Mouse (Mus musculus): ENCODE data around the gene Sec16a. TPM values are rescaled to one million over a fixed set of nuclear protein-coding genes. Genes with fewer than 3 reads are reported as not detected.
A peak's percentile ranks its signal among the peaks of the same experiment; 100 is the strongest.

The Sec16a gene
- polyA plus RNA-seq, 1 experiment: 30.6 TPM

DNA sequence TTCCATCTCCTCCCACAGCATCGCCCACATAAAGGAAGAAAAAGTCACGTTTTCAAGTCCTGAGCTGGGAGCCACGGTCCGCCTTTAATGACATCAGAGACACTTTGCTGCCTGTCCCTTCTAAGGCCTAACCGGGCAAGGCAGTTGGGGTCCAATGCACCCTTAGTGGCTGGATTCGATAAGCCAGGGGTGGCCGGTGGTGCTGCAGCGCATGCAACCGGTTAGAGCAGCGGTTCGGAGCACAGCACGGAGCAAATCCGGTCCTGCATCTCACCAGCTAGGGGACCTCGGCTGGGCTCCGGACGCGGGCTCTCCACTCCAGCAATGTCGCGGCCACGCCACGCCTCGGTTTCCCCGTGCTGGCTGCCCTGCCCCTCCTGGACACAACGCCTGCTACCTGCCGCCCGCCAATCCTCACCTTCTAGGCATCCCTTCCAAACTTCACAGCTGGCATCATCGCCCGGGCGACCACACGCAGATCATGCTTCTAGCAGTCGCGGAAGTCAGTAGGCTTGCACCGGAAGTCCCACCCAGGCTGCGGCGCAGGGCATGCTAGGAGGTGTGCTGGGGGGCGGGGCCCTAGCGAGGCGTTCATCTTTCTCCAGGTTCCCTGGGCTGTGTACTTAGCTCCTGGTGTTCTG, 64.8 kb downstream of the Sec16a start, which contains the start of gene Snapc4:
TSS of gene Snapc4 (minus strand) at position 523 of the 641 bp plus-strand sequence.
- peak within 1 kb of the TSS; percentile 60 for H3K4me3 ChIP-seq (ENCODE audit: insufficient read depth, low read length)
- TF ChIP-seq CTCF (IDR thresholded peaks at IDR 0.05; ENCODE audit: extremely low read depth, insufficient read depth, low read length): no peak
- peak; percentile 54; the same call in 1 of the 2 replicates for TF ChIP-seq POLR2A (IDR thresholded peaks at IDR 0.05; ENCODE audit: extremely low read depth, insufficient read depth, low read length)
- H3K27ac ChIP-seq (ENCODE audit: insufficient read depth, low read length): no peak within 1 kb of the TSS
- no peaks in the 10 kb centered on the region for H3K4me1 ChIP-seq (ENCODE audit: control insufficient read depth, insufficient read depth, low read length)

GRCm38 (mm10) chr2:26372396-26372795, 72.6 kb downstream of the Sec16a start:
- Histone ChIP-seq H3K4me1 (ENCODE audit: control insufficient read depth, insufficient read depth, low read length) (no peaks in the 10 kb centered on the region), H3K4me3 (ENCODE audit: insufficient read depth, low read length) (no peak overlapping the region), H3K27ac (ENCODE audit: insufficient read depth, low read length) (no peak overlapping the region)
- TF ChIP-seq POLR2A (IDR thresholded peaks at IDR 0.05; ENCODE audit: extremely low read depth, insufficient read depth, low read length) (no peak), CTCF (IDR thresholded peaks at IDR 0.05; ENCODE audit: extremely low read depth, insufficient read depth, low read length) (no peak)

- Histone ChIP-seq H3K4me1 (ENCODE audit: control insufficient read depth, insufficient read depth, low read length) (0 out of 2 replicates have a peak, but pooled peaks cover 3% of the 10 kb centered on the region), H3K27ac (ENCODE audit: insufficient read depth, low read length) (no peak overlapping the region), H3K4me3 (ENCODE audit: insufficient read depth, low read length) (no peak overlapping the region)
- TF ChIP-seq POLR2A (IDR thresholded peaks at IDR 0.05; ENCODE audit: extremely low read depth, insufficient read depth, low read length): no peak
- no peak for TF ChIP-seq CTCF (IDR thresholded peaks at IDR 0.05; ENCODE audit: extremely low read depth, insufficient read depth, low read length)
Observed at GRCm38 (mm10) chr2:26368572-26368971, 76.4 kb downstream of the Sec16a start.

DNA sequence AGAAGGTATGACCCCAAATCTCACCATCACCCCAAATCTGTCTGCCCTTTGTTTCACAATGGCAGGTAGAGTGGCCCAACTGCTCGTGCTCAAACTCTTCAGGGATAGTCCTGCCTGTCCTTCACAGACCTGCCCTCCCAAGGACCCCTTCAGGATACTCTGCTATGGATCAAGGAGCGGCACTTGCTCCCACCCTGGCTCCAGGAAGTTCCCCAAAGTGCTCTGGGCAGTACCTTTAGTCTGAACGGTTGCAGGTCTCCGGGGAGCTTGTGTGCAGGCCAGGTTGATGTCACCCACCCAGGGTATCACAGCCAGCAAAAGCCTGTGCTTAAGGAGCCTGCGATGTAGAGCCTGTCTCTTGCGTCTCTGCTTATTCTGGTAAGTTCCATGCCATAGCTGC, 77.1 kb downstream of the Sec16a start:
- H3K4me3 ChIP-seq (ENCODE audit: insufficient read depth, low read length): no peak overlapping the region
- no peak for TF ChIP-seq POLR2A (IDR thresholded peaks at IDR 0.05; ENCODE audit: extremely low read depth, insufficient read depth, low read length)
- H3K4me1 ChIP-seq (ENCODE audit: control insufficient read depth, insufficient read depth, low read length): 0 out of 2 replicates have a peak, but pooled peaks cover 3% of the 10 kb centered on the region
- H3K27ac ChIP-seq (ENCODE audit: insufficient read depth, low read length): no peak overlapping the region

GRCm38 (mm10) chr2:26364738-26365465, 80.1 kb downstream of the Sec16a start:
- no peak overlapping the region for H3K4me3 ChIP-seq (ENCODE audit: insufficient read depth, low read length)

DNA sequence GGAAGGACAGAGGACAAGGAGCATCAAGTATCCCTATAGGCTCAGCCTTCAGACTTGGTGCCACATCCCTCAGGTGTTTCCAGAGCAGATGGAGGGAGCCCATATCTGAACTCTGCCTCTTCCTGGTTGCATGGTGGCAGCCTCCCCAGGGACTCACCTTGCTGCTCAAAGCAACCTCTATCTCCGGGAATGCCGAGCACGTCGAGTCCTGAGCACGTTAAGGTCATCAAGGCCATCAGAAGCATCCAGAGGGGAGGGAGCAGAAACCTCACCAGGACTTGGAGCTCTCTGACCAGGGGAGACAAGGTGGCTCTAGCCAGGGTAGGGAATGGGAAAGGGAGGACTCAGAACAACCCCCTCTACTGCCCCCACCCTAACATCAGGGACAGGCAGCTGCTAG, 81.5 kb downstream of the Sec16a start:
- Histone ChIP-seq H3K4me3 (ENCODE audit: insufficient read depth, low read length) (no peak overlapping the region), H3K27ac (ENCODE audit: insufficient read depth, low read length) (no peak overlapping the region), H3K4me1 (ENCODE audit: control insufficient read depth, insufficient read depth, low read length) (0 out of 2 replicates have a peak, but pooled peaks cover 3% of the 10 kb centered on the region)
- TF ChIP-seq POLR2A (IDR thresholded peaks at IDR 0.05; ENCODE audit: extremely low read depth, insufficient read depth, low read length) (no peak), CTCF (IDR thresholded peaks at IDR 0.05; ENCODE audit: extremely low read depth, insufficient read depth, low read length) (no peak)

More at GRCm38 (mm10) chr2:26364738-26365465, 80.1 kb downstream of the Sec16a start:
- TF ChIP-seq POLR2A (IDR thresholded peaks at IDR 0.05; ENCODE audit: extremely low read depth, insufficient read depth, low read length): no peak
- no peak for TF ChIP-seq CTCF (IDR thresholded peaks at IDR 0.05; ENCODE audit: extremely low read depth, insufficient read depth, low read length)
- Histone ChIP-seq H3K27ac (ENCODE audit: insufficient read depth, low read length) (no peak overlapping the region), H3K4me1 (ENCODE audit: control insufficient read depth, insufficient read depth, low read length) (0 out of 2 replicates have a peak, but pooled peaks cover 3% of the 10 kb centered on the region)

- H3K4me3 ChIP-seq (ENCODE audit: insufficient read depth, low read length): no peak overlapping the region
- TF ChIP-seq CTCF (IDR thresholded peaks at IDR 0.05; ENCODE audit: extremely low read depth, insufficient read depth, low read length): no peak
Observed at GRCm38 (mm10) chr2:26362991-26363390, 82.0 kb downstream of the Sec16a start.

GRCm38 (mm10) chr2:26360772-26361171, 84.2 kb downstream of the Sec16a start, which contains the start of gene Card9:
Card9 (minus strand) TSS chr2:26360918.
- Histone ChIP-seq H3K4me1 (ENCODE audit: control insufficient read depth, insufficient read depth, low read length) (0 out of 2 replicates have a peak, but pooled peaks cover 3% of the 10 kb centered on the region), H3K27ac (ENCODE audit: insufficient read depth, low read length) (no peak within 1 kb of the TSS), H3K4me3 (ENCODE audit: insufficient read depth, low read length) (no peak within 1 kb of the TSS)
- TF ChIP-seq POLR2A (IDR thresholded peaks at IDR 0.05; ENCODE audit: extremely low read depth, insufficient read depth, low read length): no peak
- TF ChIP-seq CTCF (IDR thresholded peaks at IDR 0.05; ENCODE audit: extremely low read depth, insufficient read depth, low read length): no peak

More at GRCm38 (mm10) chr2:26362991-26363390, 82.0 kb downstream of the Sec16a start:
- Histone ChIP-seq H3K4me1 (ENCODE audit: control insufficient read depth, insufficient read depth, low read length) (0 out of 2 replicates have a peak, but pooled peaks cover 3% of the 10 kb centered on the region), H3K27ac (ENCODE audit: insufficient read depth, low read length) (no peak overlapping the region)

- Histone ChIP-seq H3K27ac (ENCODE audit: insufficient read depth, low read length) (no peak overlapping the region), H3K4me3 (ENCODE audit: insufficient read depth, low read length) (no peak overlapping the region), H3K4me1 (ENCODE audit: control insufficient read depth, insufficient read depth, low read length) (0 out of 2 replicates have a peak, but pooled peaks cover 3% of the 10 kb centered on the region)
- TF ChIP-seq POLR2A (IDR thresholded peaks at IDR 0.05; ENCODE audit: extremely low read depth, insufficient read depth, low read length) (no peak), CTCF (IDR thresholded peaks at IDR 0.05; ENCODE audit: extremely low read depth, insufficient read depth, low read length) (no peak)
Observed at GRCm38 (mm10) chr2:26359983-26360382, 85.0 kb downstream of the Sec16a start.

Other genes starting within 250 kb of the Sec16a start
- gene Lhx3, start 236.9 kb downstream of the Sec16a start, polyA plus RNA-seq (2012; rRNA removed): 0.06 TPM in 1 of 2 replicates, not detected in the other
- 22.0 TPM in 2 replicates for gene Qsox2, start 207.7 kb downstream of the Sec16a start, polyA plus RNA-seq (2012; rRNA removed)
- 0.85 and 2.2 TPM in 2 replicates for gene Ccdc187, start 150.7 kb downstream of the Sec16a start, polyA plus RNA-seq (2012; rRNA removed)
- gene Gpsm1, start 129.7 kb downstream of the Sec16a start, polyA plus RNA-seq (2012; rRNA removed): 45.3 and 49.2 TPM in 2 replicates
- 37.9 and 38.0 TPM in 2 replicates for gene Dnlz, start 93.1 kb downstream of the Sec16a start, polyA plus RNA-seq (2012; rRNA removed)
- 5.2 and 5.3 TPM in 2 replicates for gene Card9, start 84.3 kb downstream of the Sec16a start, polyA plus RNA-seq (2012; rRNA removed)
- 81.7 and 92.4 TPM in 2 replicates for gene Snapc4, start 64.6 kb downstream of the Sec16a start, polyA plus RNA-seq (2012; rRNA removed)
- 284 and 325 TPM in 2 replicates for gene Entr1, start 55.9 kb downstream of the Sec16a start, polyA plus RNA-seq (2012; rRNA removed)
- 102 TPM in 2 replicates for gene Pmpca, start 55.9 kb downstream of the Sec16a start, polyA plus RNA-seq (2012; rRNA removed)
- 28.7 and 32.6 TPM in 2 replicates for gene Inpp5e, start 36.0 kb downstream of the Sec16a start, polyA plus RNA-seq (2012; rRNA removed)
- 10.9 and 11.1 TPM in 2 replicates for gene Notch1, start 71.4 kb upstream of the Sec16a start, polyA plus RNA-seq (2012; rRNA removed)
- 137 and 145 TPM in 2 replicates for gene Egfl7, start 134.8 kb upstream of the Sec16a start, polyA plus RNA-seq (2012; rRNA removed)
- not detected in 2 replicates for gene Gm20532, start 141.4 kb upstream of the Sec16a start, polyA plus RNA-seq (2012; rRNA removed)
- gene Agpat2, start 159.2 kb upstream of the Sec16a start, polyA plus RNA-seq (2012; rRNA removed): 2.3 TPM in 2 replicates
- 88.8 and 95.7 TPM in 2 replicates for gene Fam69b, start 183.2 kb upstream of the Sec16a start, polyA plus RNA-seq (2012; rRNA removed)
- not detected in 2 replicates for gene Lcn4, start 226.1 kb upstream of the Sec16a start, polyA plus RNA-seq (2012; rRNA removed)